Mouse (Mus musculus) intestine, embryonic 14.5 days (tissue): ENCODE data around the gene Pcsk6. TPM values are rescaled to one million over a fixed set of nuclear protein-coding genes. Genes with fewer than 3 reads are reported as not detected.

Experiments used
- ATAC-seq: fragments of 200-750 bp; cut with Nextera tagmentation; replicated peaks from 2 replicates; pipeline ENCODE4 v1.8.0; 2017; ENCODE audit warnings: low read depth, moderate number of reproducible peaks, moderate TSS enrichment, moderate library complexity; ENCODE audit not compliant: low FRiP score, low TSS enrichment
- DNase-seq: peaks from one replicate; pipeline ENCODE4 v3.0.0-alpha.2; 2018; ENCODE audit warnings: low spot score
- H3K27ac ChIP-seq: fragments of 300-500 bp; sonication (generic); 2 replicates; pipeline ENCODE4 v1.5.1; 2014; ENCODE audit warnings: low read depth, mild to moderate bottlenecking, control low read depth
- H3K27me3 ChIP-seq: fragments of 300-500 bp; sonication (generic); replicated peaks from 2 replicates; pipeline ENCODE4 v1.6.1; 2014; ENCODE audit warnings: low read length, control low read depth; ENCODE audit not compliant: control insufficient read depth, insufficient read depth
- H3K36me3 ChIP-seq: fragments of 300-500 bp; sonication (generic); 2 replicates; pipeline ENCODE4 v1.6.1; 2014; ENCODE audit warnings: low read length, control low read depth; ENCODE audit not compliant: control insufficient read depth, insufficient read depth
- H3K4me1 ChIP-seq: fragments of 300-500 bp; sonication (generic); replicated peaks from 2 replicates; pipeline ENCODE4 v1.6.1; 2014; ENCODE audit warnings: low read length, control low read depth, mixed read lengths; ENCODE audit not compliant: control insufficient read depth, insufficient read depth
- H3K4me2 ChIP-seq: fragments of 300-500 bp; sonication (generic); 2 replicates; pipeline ENCODE4 v1.6.1; 2014; ENCODE audit warnings: low read length
- H3K4me3 ChIP-seq: fragments of 300-500 bp; sonication (generic); 2 replicates; pipeline ENCODE4 v1.5.1; 2014; ENCODE audit warnings: low read depth, low read length, control low read depth, mixed read lengths
- H3K9ac ChIP-seq: fragments of 300-500 bp; sonication (generic); 2 replicates; pipeline ENCODE4 v1.6.1; 2014; ENCODE audit warnings: mild to moderate bottlenecking, low read length
- H3K9me3 ChIP-seq: fragments of 300-500 bp; sonication (generic); 2 replicates; pipeline ENCODE4 v1.6.1; 2016; ENCODE audit warnings: low read length, control low read depth; ENCODE audit not compliant: control insufficient read depth
- whole genome bisulfite sequencing: fragments of 180-500 bp; shearing (Covaris S2); extraction: QIAGEN DNeasy Blood & Tissue Kit; methylation state at CpG from one replicate; pipeline ENCODE4 v1.1.7; 2014; 5-methylcytosine and 5-hydroxymethylcytosine counted together
- polyA plus RNA-seq: library from polyadenylated mRNA; unstranded; fragments of >200 nt; fragmentation: Nextera tagmentation; extraction: Ambion mirVana; gene quantifications from 2 replicates; pipeline ENCODE4 v1.2.1, GENCODE M21; 2014

Gene Pcsk6
- polyA plus RNA-seq, 1 experiment from 2014 or later, result 3.5 TPM

DNA sequence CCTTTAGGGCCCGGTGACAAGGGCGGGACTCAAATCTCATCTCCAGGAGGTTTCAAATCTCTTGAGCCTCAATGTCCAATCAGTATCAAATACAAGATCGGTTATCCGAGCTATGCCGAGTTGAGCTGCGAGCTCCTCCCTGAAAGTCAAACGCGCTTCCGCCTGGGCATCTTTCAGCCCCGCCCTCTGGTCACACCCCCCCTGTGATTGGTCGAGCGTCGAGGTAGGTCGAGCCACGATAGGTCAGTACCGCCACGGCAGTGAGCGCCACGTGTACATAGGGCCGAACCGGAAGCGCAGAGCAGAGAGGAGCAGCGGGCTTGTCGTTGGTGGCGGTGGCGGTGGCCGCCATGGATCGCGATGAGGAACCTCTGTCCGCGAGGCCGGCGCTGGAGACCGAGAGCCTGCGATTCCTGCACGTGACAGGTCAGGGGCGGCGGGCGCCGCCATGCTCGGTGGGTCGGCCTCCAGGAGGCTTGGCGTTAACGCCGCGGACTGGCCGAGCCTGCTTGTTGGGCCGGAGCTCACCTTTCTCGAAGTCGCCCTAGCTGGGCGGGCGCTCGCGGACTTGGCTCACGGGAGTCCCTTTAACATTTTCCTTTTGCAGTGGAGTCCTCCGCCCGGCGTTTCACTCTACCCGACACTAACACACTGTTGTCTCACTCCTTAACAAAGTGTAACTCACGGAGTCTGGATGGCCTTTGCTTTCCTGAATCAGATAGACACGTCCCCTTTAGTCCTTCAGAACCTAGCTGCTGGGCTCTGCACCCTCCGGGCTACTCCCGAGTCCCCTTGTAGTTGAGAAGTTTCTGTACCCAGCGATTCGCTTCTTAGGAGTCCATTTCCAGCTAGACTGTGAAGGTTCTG, 218.1 kb downstream of the Pcsk6 start, which contains the start of gene Selenos:
Gene Selenos (plus strand): TSS at position 286 of the 867 bp plus-strand sequence.
- under 1% methylated on average over 65 of the region's 65 CpGs for WGBS
- peak; percentile 100 for ATAC-seq
- H3K4me1 ChIP-seq, result peaks cover 12% of the 10 kb centered on the region

DNA sequence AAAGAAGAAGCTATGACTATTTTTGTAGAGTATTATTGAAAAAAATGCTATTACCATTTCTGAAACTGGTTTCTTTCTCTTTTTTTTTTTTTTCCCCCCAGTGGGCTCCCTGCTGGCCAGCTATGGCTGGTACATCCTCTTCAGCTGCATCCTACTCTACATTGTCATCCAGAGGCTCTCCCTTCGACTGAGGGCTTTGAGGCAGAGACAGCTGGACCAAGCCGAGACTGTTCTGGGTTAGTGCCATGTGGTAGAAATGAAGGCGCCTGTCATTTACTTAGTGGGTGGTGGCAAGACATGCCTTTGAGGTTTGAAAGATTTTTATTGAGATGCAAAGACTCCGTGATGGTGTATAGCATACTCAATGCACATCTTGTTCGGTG, 218.7 kb downstream of the Pcsk6 start:
- ATAC-seq (no peak), DNase-seq (peak; percentile 58)
- Histone ChIP-seq H3K4me3 (peak overlapping the region; percentile 64), H3K9me3 (no peaks in the 10 kb centered on the region), H3K27me3 (no peaks in the 10 kb centered on the region), H3K4me1 (peaks cover 12% of the 10 kb centered on the region), H3K27ac (peak overlapping the region; percentile 48; the same call in 1 of the 2 replicates), H3K36me3 (peaks cover 54% of the 10 kb centered on the region), H3K9ac (peak overlapping the region; percentile 65), H3K4me2 (peak overlapping the region; percentile 72)
- 46% methylated on average over 5 of the region's 5 CpGs for whole genome bisulfite sequencing

More for the DNA sequence above, 218.1 kb downstream of the Pcsk6 start, which contains the start of gene Selenos:
- Histone ChIP-seq H3K9ac (peak within 1 kb of the TSS; percentile 65), H3K4me3 (peak within 1 kb of the TSS; percentile 64), H3K9me3 (no peaks in the 10 kb centered on the region), H3K27me3 (no peaks in the 10 kb centered on the region), H3K4me2 (peak within 1 kb of the TSS; percentile 72), H3K27ac (peak within 1 kb of the TSS; percentile 73), H3K36me3 (peaks cover 54% of the 10 kb centered on the region)
- peak; percentile 94 for DNase-seq

DNA sequence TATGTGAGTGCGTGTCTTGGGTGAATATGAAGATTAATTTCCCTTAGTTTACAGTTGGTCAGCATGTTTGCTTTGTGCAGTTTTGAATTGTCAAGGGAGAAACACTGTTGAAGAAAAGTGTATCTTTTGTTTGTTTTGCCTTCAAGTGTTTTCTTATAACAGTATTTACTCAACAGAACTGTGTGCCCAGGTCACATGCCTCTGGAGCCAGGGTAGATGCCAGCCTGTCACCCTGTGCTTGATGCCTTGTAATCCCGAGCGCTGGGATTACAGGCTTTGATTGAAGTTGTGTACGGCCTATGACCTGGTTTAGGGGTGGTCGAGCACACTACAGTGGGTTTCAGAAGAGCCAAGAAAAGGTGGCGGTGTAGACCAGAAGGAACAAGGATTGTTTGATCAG, 222.2 kb downstream of the Pcsk6 start:
- no peaks in the 10 kb centered on the region for H3K27me3 ChIP-seq
- H3K4me3 ChIP-seq, result no peak overlapping the region
- WGBS, result 89% methylated on average over 6 of the region's 6 CpGs
- no peak overlapping the region for H3K4me2 ChIP-seq
- ATAC-seq, result no peak
- H3K9ac ChIP-seq, result no peak overlapping the region
- H3K9me3 ChIP-seq, result no peaks in the 10 kb centered on the region
- peaks cover 69% of the 10 kb centered on the region for H3K36me3 ChIP-seq
- no peak overlapping the region for H3K27ac ChIP-seq
- no peak for DNase-seq
- H3K4me1 ChIP-seq, result peaks cover 11% of the 10 kb centered on the region

- Histone ChIP-seq H3K9me3 (no peaks in the 10 kb centered on the region), H3K9ac (no peak overlapping the region), H3K27me3 (no peaks in the 10 kb centered on the region), H3K4me2 (no peak overlapping the region), H3K4me3 (no peak overlapping the region), H3K36me3 (peaks cover 77% of the 10 kb centered on the region), H3K27ac (no peak overlapping the region), H3K4me1 (peaks cover 10% of the 10 kb centered on the region; the same call in 1 of the 2 replicates)
- WGBS, result 84% methylated on average over 7 of the region's 7 CpGs
- DNase-seq, result no peak
- no peak for ATAC-seq
Observed at GRCm38 (mm10) chr7:66084546-66084945, 223.0 kb downstream of the Pcsk6 start.

- Histone ChIP-seq H3K27ac (no peak overlapping the region), H3K4me2 (no peak overlapping the region), H3K27me3 (no peaks in the 10 kb centered on the region), H3K9me3 (no peaks in the 10 kb centered on the region), H3K4me1 (no peaks in the 10 kb centered on the region), H3K4me3 (no peak overlapping the region), H3K36me3 (peaks cover 93% of the 10 kb centered on the region), H3K9ac (no peak overlapping the region)
- ATAC-seq (no peak), DNase-seq (no peak)
- 84% methylated on average over 4 of the region's 4 CpGs for WGBS
Observed at GRCm38 (mm10) chr7:66087652-66088051, 226.1 kb downstream of the Pcsk6 start.

DNA sequence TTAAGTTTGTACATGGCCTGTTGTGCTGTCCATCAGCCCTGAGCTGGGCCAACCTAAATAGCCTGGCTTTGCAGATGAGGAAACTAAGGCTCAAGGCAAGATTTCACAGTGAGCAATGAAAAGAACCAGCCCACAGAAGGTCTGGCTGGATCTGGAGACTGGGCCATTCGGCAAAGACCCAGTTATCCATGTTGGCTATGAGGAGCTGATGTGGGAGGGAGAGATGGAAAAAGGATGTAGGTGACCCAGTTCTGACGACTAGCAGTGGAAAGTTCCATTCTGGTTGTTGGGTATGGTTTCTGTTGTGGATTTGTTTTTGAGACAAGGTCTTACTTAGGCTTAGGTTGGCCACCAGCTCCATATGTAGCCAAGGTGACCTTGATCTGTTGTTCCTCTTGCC, 226.5 kb downstream of the Pcsk6 start:
- no peak overlapping the region for H3K4me2 ChIP-seq
- no peaks in the 10 kb centered on the region for H3K27me3 ChIP-seq
- no peak overlapping the region for H3K27ac ChIP-seq
- H3K36me3 ChIP-seq, result peaks cover 89% of the 10 kb centered on the region
- ATAC-seq (no peak), DNase-seq (no peak)
- no peak overlapping the region for H3K9ac ChIP-seq
- no peaks in the 10 kb centered on the region for H3K9me3 ChIP-seq
- WGBS, result 90% methylated on average over 2 of the region's 2 CpGs
- H3K4me1 ChIP-seq, result no peaks in the 10 kb centered on the region
- H3K4me3 ChIP-seq, result no peak overlapping the region

DNA sequence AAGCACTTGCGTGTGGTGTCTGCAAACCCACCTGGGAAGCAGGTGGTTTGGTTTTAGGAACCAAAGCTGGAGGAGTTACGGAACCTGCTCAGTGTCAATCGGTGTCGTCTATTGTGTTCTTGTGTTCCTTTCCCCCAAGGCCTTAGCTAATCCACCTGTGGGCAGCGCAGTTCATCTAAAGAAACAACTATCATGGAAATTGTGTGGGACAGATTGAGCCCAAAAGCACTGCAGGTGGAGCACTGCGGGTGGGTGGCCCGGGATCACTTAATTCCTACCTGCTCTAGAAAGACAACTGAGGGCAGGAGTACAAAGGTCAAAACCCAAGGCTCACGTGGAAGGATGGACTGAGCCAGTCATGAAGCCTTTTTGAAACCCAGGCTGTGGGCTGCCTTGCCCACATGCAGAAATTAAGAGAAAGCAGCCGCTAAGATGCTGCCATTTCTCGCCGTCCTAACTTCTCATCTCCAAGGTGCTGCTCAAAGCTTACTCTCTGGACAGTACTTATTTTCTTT, 229.2 kb downstream of the Pcsk6 start:
- H3K4me2 ChIP-seq, result no peak overlapping the region
- WGBS, result 80% methylated on average over 11 of the region's 11 CpGs
- DNase-seq (no peak), ATAC-seq (no peak)
- no peaks in the 10 kb centered on the region for H3K27me3 ChIP-seq
- no peak overlapping the region for H3K27ac ChIP-seq
- no peak overlapping the region for H3K4me3 ChIP-seq
- no peaks in the 10 kb centered on the region for H3K4me1 ChIP-seq
- H3K9me3 ChIP-seq, result no peaks in the 10 kb centered on the region
- H3K9ac ChIP-seq, result no peak overlapping the region
- H3K36me3 ChIP-seq, result peaks cover 62% of the 10 kb centered on the region

GRCm38 (mm10) chr7:66091553-66091952, 230.0 kb downstream of the Pcsk6 start:
- ATAC-seq, result no peak
- H3K36me3 ChIP-seq, result peaks cover 54% of the 10 kb centered on the region

More at GRCm38 (mm10) chr7:66091553-66091952, 230.0 kb downstream of the Pcsk6 start:
- H3K4me3 ChIP-seq, result no peak overlapping the region
- H3K27ac ChIP-seq, result no peak overlapping the region
- DNase-seq, result no peak
- H3K27me3 ChIP-seq, result no peaks in the 10 kb centered on the region
- 85% methylated on average over 7 of the region's 7 CpGs for WGBS
- H3K9ac ChIP-seq, result no peak overlapping the region
- H3K9me3 ChIP-seq, result no peaks in the 10 kb centered on the region
- H3K4me2 ChIP-seq, result no peak overlapping the region
- no peaks in the 10 kb centered on the region for H3K4me1 ChIP-seq
